ENCODE assay signal across 15 mouse cellular contexts in the genomic region with DNA sequence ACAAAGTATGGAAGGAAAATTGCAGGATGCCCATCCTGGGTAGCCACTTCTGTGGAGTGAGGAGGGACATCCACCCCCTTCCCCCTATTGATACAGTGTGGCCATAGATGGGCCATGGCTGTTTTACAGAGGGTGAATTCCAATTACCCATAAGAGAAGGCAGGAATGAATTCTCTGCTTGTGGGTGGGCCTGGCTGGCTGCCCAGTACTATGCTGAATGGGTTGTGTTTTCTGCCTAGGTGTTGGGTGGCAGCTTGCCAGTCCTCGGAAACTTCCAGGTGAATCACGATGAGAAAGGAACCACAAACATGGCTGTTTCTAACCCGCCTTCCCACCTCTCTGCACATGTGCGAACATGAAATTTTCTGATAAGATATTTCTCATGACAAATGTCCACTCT.
A peak's percentile ranks its signal among the peaks of the same experiment; 100 is the strongest.
DNase-seq lines count a peak whose midpoint lies in the region; TF ChIP-seq lines count a peak whose summit lies in the region.
"Had no signal": no experiment of that assay in that cellular context is flagged by ENCODE, and none has a peak within 500 bp of the region (broad histone marks: within the 10 kb centered on the region; RNA-seq: fewer than 3 reads in every experiment).

No protein-coding gene starts in this region.

- no peaks in the 10 kb centered on the region for H3K27me3 ChIP-seq in heart, embryonic 10.5 days (ENCODE audit: insufficient read depth, poor library complexity, severe bottlenecking)
- H3K27me3 ChIP-seq in heart, adult 2 months (ENCODE audit: control insufficient read depth, insufficient read depth, low read length): no peaks in the 10 kb centered on the region

- intact Hi-C loops in heart, adult 2 months (cut with DNase I): no loop called here

- H3K9me3 ChIP-seq in heart, embryonic 10.5 days: no peaks in the 10 kb centered on the region
- H3K9me3 ChIP-seq: hindbrain, embryonic 13.5 days; limb, embryonic 15.5 days had no signal

- TF ChIP-seq POLR2A in heart, adult 2 months (IDR thresholded peaks at IDR 0.05; ENCODE audit: insufficient read depth, low read depth, low read length): no peak

- no peak for TF ChIP-seq EP300 in heart, adult 2 months (IDR thresholded peaks at IDR 0.05; ENCODE audit: insufficient read depth, low read depth, low read length)

- no peaks in the 10 kb centered on the region for H3K4me1 ChIP-seq in heart, embryonic 10.5 days
- H3K4me1 ChIP-seq in heart, adult 2 months (ENCODE audit: control insufficient read depth, insufficient read depth, low read length): no peaks in the 10 kb centered on the region
- H3K4me1 ChIP-seq: hindbrain, embryonic 13.5 days had no signal

- no peak for TF ChIP-seq CTCF in heart, adult 2 months (IDR thresholded peaks at IDR 0.05)

- no peaks in the 10 kb centered on the region for H3K79me2 ChIP-seq in heart, adult 2 months (replicated peaks; ENCODE audit: control insufficient read depth, insufficient read depth, low read length)

- H3K36me3 ChIP-seq in heart, embryonic 10.5 days: no peaks in the 10 kb centered on the region
- no peaks in the 10 kb centered on the region for H3K36me3 ChIP-seq in heart, adult 2 months (ENCODE audit: control insufficient read depth, insufficient read depth, low read length)
- H3K36me3 ChIP-seq: hindbrain, embryonic 13.5 days; limb, embryonic 15.5 days had no signal

- no peak overlapping the region for H3K27ac ChIP-seq in heart, embryonic 10.5 days
- H3K27ac ChIP-seq in heart, adult 2 months: no peak overlapping the region
- H3K27ac ChIP-seq: hindbrain, embryonic 13.5 days; limb, embryonic 15.5 days had no signal

- no peak overlapping the region for H3K9ac ChIP-seq in heart, adult 2 months (ENCODE audit: low read depth, low read length)
- H3K9ac ChIP-seq: hindbrain, embryonic 13.5 days; limb, embryonic 15.5 days; liver, postnatal 0 days had no signal

- H3K4me3 ChIP-seq in heart, embryonic 10.5 days: no peak overlapping the region
- no peak overlapping the region for H3K4me3 ChIP-seq in heart, adult 2 months
- H3K4me3 ChIP-seq: hindbrain, embryonic 13.5 days; limb, embryonic 15.5 days had no signal

- DNase-seq in heart, embryonic 10.5 days (ENCODE audit: low spot score): peak; percentile 39
- DNase-seq in heart, adult 2 months: no peak
- peak; percentile 5 for DNase-seq in ovary, postnatal 14 days (ENCODE audit: low spot score)
- DNase-seq in ovary, postnatal 36 days (ENCODE audit: low spot score): no peak
- DNase-seq in lung, postnatal 10 days: peak; percentile 7
- DNase-seq in neural tube, embryonic 10.5 days (ENCODE audit: extremely low spot score, low spot score): no peak
- no peak for DNase-seq in adrenal gland, adult 18-20 months (ENCODE audit: low spot score in 2 of 2)
- DNase-seq: adrenal gland, adult 8-10 months; gastrocnemius, postnatal 25 days; layer of hippocampus, postnatal 36 days; liver, postnatal 0 days; retina, postnatal 1 day; thymus, postnatal 4 days had no signal

- 86% methylated on average over 4 of the region's 4 CpGs for WGBS in heart, embryonic 10.5 days
- WGBS in heart, adult 2 months: 56% methylated on average over 4 of the region's 4 CpGs

Comparison
In these comparisons a context has a peak if more than half of its experiments do, and no peak if none do; other contexts are left out.
1. DNase-seq: peak in heart, embryonic 10.5 days (single experiment), ovary, postnatal 14 days (single experiment) and lung, postnatal 10 days (single experiment); none in heart, adult 2 months (0 of 2), ovary, postnatal 36 days (single experiment), neural tube, embryonic 10.5 days (single experiment) and adrenal gland, adult 18-20 months (0 of 2).